Mouse (Mus musculus): Measurements from ENCODE around the gene Olfr159.

Olfr159 gene

DNA sequence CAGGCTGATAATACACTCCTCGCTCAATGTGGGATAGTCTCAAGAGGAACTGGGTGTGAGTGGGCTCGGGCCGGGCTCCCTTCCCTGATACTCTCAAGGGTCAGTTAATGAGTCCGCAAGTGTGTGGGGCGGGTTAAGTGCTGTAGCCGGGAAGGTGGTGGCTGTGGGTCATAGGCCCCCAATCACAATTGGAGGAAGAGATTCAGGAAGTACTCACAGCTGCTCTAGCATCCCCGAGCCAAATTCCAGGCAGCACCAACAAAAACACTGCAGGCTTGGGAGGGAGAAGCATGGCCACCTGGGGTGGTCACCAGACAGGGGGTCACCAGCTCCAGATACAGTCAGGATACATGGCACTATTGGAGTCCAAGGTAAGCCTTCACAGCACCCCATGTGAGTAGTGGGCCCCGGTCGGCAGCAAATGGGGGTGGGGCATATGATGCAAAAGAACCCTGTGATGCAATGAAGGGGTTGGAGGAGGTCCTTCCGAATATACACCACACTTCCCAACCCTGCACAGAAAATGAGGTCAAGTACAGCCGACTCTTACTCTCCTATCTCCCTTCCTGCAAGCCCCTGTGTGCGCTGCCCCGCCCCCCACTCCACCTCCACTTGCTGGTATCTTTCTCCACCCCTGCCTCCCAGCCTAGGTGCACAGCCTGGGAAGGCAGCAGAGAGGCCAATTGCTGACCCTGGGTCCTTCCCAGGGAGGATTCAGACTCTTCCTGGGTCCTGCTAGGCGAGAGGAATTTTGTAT is 40.8 kb downstream of the Olfr159 start, which contains the start of gene Spaar:
Gene Spaar (plus strand): TSS at position 241 of the 757 bp plus-strand sequence.
- DNase-seq (ENCODE audit: low spot score in 2 of 2), result no peak

DNA sequence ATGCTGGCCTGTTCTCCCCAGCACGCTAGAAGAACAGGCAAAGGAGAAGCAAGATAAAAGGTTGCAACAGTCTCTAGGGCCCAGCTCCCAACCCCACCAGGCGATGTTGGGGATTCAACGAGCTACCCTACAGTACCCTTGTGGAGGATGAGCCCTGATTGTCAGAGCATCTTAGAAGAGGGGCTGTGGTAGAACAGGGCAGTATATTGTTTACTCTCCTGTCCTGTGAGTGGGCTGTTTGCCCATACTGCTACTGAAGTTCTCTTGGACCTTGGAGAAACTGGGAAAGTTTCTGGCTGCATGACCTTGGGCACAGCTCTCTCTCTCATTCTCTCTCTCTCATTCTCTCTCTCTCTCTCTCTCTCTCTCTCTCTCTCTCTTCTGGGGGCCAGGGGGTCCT is 41.7 kb downstream of the Olfr159 start:
- DNase-seq (ENCODE audit: low spot score in 2 of 2), result no peak

GRCm38 (mm10) chr4:43728576-43728954 is 42.2 kb downstream of the Olfr159 start:
- DNase-seq (ENCODE audit: low spot score in 2 of 2), result no peak

- no peak for DNase-seq (ENCODE audit: low spot score in 2 of 2)
Measured at GRCm38 (mm10) chr4:43727718-43728575, 42.9 kb downstream of the Olfr159 start.

GRCm38 (mm10) chr4:43726995-43727394 is 43.8 kb downstream of the Olfr159 start, which contains the start of gene Hrct1:
Gene Hrct1 (plus strand): TSS chr4:43727188.
- DNase-seq (ENCODE audit: low spot score in 2 of 2), result no peak

GRCm38 (mm10) chr4:43726228-43726993 is 44.4 kb downstream of the Olfr159 start:
- no peak for DNase-seq (ENCODE audit: low spot score in 2 of 2)

GRCm38 (mm10) chr4:43724764-43725163 is 46.0 kb downstream of the Olfr159 start:
- peak in 1 of 2 experiments; percentile 11 for DNase-seq (ENCODE audit: low spot score in 2 of 2)

DNA sequence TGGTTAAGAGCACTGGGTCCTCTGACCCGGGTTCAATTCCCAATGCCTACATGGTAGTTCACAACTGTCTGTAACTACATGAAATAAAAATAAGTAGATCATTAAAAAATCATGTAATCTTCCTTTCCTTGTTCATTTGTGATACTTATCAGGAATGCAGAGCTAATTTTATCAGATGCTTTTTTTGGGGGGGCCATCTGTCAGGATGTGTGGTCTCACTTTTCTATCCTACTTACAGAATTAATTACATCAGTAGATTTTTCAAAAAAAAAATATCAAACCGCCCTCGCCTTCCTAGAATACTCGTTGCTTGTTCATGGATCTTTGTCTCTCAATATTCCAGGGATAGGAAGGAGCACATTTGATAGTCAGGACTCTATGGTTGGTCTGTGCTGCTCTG is 48.6 kb downstream of the Olfr159 start:
- no peak for DNase-seq (ENCODE audit: low spot score in 2 of 2)

GRCm38 (mm10) chr4:43720491-43721228 is 50.1 kb downstream of the Olfr159 start:
- DNase-seq (ENCODE audit: low spot score in 2 of 2), result no peak

Data from natural killer cell, adult 2 months (primary cell).